Mouse (Mus musculus): ENCODE measurements at regions not wholly inside any gene's neighbourhood (a gene's known extent, or its start where the extent isn't known, plus 50 kb on each side); places are given as distances from the start of the nearest gene placed in this dataset.
"Not testable (repeated sequence)": the region's sequence is repeated elsewhere in the genome, so short reads cannot be mapped to it uniquely, and the experiment has no call there.

DNA sequence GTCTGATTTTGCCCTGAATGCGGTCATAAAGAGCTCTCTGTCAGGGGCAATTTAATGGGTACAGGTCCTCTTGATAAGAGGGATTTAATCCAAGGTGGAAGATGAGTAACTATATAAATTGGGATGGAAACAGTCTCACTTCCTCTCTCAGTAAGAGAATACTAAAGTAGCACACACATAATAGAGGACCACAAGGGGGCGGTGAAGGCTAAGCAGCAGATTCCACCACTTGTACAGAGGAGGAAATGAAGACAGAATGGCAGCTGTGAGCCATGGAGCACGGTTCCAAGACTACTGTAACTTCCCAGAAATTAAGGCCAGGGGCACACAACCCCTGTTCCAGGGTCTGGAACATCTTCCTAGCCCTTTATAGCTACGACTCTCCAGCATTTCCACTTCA, 262.6 kb upstream of the Ywhaq start:
- not testable (repeated sequence) for H3K4me1 ChIP-seq (ENCODE audit: control insufficient read depth in 1 of 2, insufficient read depth in 2 of 2, low read length in 2 of 2); H3K36me3 ChIP-seq (ENCODE audit: control insufficient read depth in 1 of 2, insufficient read depth in 2 of 2, low read length in 2 of 2); H3K79me2 ChIP-seq (ENCODE audit: control insufficient read depth, insufficient read depth, low read length, poor library complexity); H3K27me3 ChIP-seq (ENCODE audit: control insufficient read depth in 1 of 2, insufficient read depth in 2 of 2, low read length in 2 of 2); H3K4me3 ChIP-seq (ENCODE audit: control insufficient read depth in 1 of 2, insufficient read depth in 1 of 2, low read depth in 2 of 2, low read length in 2 of 2); H3K9ac ChIP-seq (ENCODE audit: control insufficient read depth, low read depth, low read length, poor library complexity, severe bottlenecking); H3K27ac ChIP-seq (ENCODE audit: control insufficient read depth, low read depth, low read length); H3K9me3 ChIP-seq (replicated peaks; ENCODE audit: insufficient read depth, low read length)
- DNase-seq (ENCODE audit: low read depth, low spot score), result peak; percentile 1

DNA sequence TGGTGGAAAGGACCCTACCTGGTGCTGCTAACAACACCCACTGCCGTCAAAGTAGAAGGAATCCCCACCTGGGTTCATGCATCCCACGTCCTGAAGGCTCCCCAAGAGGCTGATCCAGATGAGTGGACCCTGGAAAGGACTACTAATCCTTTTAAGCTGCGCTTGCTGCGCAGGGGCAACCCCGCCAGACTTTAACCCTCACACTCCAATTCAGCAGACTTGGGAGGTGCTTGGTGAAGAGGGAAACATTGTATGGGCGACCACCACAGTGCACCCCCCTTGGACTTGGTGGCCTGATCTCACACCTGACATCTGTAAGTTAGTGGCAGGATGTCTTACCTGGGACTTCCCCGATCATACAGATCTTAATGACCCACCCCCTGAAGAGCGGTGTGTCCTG, 231.9 kb upstream of the Ywhaq start:
- H3K9me3 ChIP-seq (replicated peaks; ENCODE audit: insufficient read depth, low read length); H3K36me3 ChIP-seq (ENCODE audit: control insufficient read depth in 1 of 2, insufficient read depth in 2 of 2, low read length in 2 of 2); H3K79me2 ChIP-seq (ENCODE audit: control insufficient read depth, insufficient read depth, low read length, poor library complexity): not testable (repeated sequence)

DNA sequence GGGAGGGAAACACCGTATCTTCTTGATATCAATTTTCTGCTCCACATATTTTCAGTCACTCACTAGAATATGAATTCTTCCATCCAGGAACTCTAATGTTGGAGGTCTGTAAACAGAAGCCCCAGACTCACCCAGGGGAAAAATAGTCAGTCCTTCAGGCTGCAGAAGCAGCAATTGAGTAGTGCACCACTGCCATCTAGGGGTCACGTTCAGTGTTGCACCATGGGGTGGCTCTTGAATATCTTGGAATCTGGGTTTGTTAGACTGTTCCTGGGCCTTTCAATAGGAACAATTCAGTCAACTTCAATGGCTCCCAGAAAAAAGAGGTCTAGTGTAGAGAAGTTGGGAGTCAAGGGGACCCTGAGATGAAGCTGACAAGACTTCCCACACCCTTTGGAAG, 196.3 kb upstream of the Ywhaq start:
- H3K9me3 ChIP-seq (replicated peaks; ENCODE audit: insufficient read depth, low read length); H3K4me1 ChIP-seq (ENCODE audit: control insufficient read depth in 1 of 2, insufficient read depth in 2 of 2, low read length in 2 of 2); H3K27me3 ChIP-seq (ENCODE audit: control insufficient read depth in 1 of 2, insufficient read depth in 2 of 2, low read length in 2 of 2); H3K27ac ChIP-seq (ENCODE audit: control insufficient read depth, low read depth, low read length); DNase-seq (ENCODE audit: low read depth, low spot score); H3K36me3 ChIP-seq (ENCODE audit: control insufficient read depth in 1 of 2, insufficient read depth in 2 of 2, low read length in 2 of 2); H3K9ac ChIP-seq (ENCODE audit: control insufficient read depth, low read depth, low read length, poor library complexity, severe bottlenecking); H3K79me2 ChIP-seq (ENCODE audit: control insufficient read depth, insufficient read depth, low read length, poor library complexity); H3K4me3 ChIP-seq (ENCODE audit: control insufficient read depth in 1 of 2, insufficient read depth in 1 of 2, low read depth in 2 of 2, low read length in 2 of 2): not testable (repeated sequence)

More for the DNA sequence above, 231.9 kb upstream of the Ywhaq start:
- not testable (repeated sequence) for DNase-seq (ENCODE audit: low read depth, low spot score); H3K27ac ChIP-seq (ENCODE audit: control insufficient read depth, low read depth, low read length); H3K4me3 ChIP-seq (ENCODE audit: control insufficient read depth in 1 of 2, insufficient read depth in 1 of 2, low read depth in 2 of 2, low read length in 2 of 2); H3K27me3 ChIP-seq (ENCODE audit: control insufficient read depth in 1 of 2, insufficient read depth in 2 of 2, low read length in 2 of 2); H3K9ac ChIP-seq (ENCODE audit: control insufficient read depth, low read depth, low read length, poor library complexity, severe bottlenecking); H3K4me1 ChIP-seq (ENCODE audit: control insufficient read depth in 1 of 2, insufficient read depth in 2 of 2, low read length in 2 of 2)

DNA sequence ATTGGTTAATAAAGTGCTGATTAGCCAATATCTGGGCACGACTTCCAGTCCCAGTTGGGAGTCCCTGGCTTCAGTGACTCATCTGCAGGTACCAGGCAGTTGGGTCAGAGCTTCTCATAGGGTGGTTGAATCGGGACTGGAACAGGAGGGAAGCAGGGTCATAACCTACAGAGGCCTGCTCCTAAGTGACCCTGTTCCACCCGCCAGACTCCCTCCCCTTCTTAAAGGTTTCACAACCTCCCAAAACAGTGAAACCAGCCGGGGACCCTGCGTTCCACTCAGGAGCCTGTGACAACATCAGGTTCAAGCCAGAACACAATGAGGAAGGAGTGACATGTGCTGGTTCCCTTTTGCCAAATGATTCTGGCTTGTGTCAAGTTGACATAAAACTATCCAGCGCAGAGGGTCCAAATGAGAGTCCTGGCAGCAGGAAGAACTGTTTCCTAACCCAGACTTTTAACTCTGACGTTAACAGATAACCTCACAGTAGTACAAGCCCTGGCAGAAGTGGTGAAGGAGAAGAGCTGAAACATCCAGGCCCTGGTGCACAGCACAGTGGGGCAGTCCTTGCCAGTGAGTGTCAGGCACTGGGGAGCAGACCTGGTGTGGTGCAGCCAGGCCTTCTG, 151.1 kb upstream of the Ywhaq start:
- H3K4me1 ChIP-seq (ENCODE audit: control insufficient read depth in 1 of 2, insufficient read depth in 2 of 2, low read length in 2 of 2), result no peaks in the 10 kb centered on the region
- TF ChIP-seq GABPA (IDR thresholded peaks at IDR 0.05; ENCODE audit: low read depth, low read length), result no peak
- DNase-seq (ENCODE audit: low read depth, low spot score), result no peak
- H3K4me3 ChIP-seq (ENCODE audit: control insufficient read depth in 1 of 2, insufficient read depth in 1 of 2, low read depth in 2 of 2, low read length in 2 of 2), result no peak overlapping the region
- H3K9me3 ChIP-seq (replicated peaks; ENCODE audit: insufficient read depth, low read length), result no peaks in the 10 kb centered on the region
- no peak overlapping the region for H3K9ac ChIP-seq (ENCODE audit: control insufficient read depth, low read depth, low read length, poor library complexity, severe bottlenecking)
- H3K36me3 ChIP-seq (ENCODE audit: control insufficient read depth in 1 of 2, insufficient read depth in 2 of 2, low read length in 2 of 2), result no peaks in the 10 kb centered on the region
- no peak overlapping the region for H3K27ac ChIP-seq (ENCODE audit: control insufficient read depth, low read depth, low read length)
- no peaks in the 10 kb centered on the region for H3K27me3 ChIP-seq (ENCODE audit: control insufficient read depth in 1 of 2, insufficient read depth in 2 of 2, low read length in 2 of 2)
- no peaks in the 10 kb centered on the region for H3K79me2 ChIP-seq (ENCODE audit: control insufficient read depth, insufficient read depth, low read length, poor library complexity)

DNA sequence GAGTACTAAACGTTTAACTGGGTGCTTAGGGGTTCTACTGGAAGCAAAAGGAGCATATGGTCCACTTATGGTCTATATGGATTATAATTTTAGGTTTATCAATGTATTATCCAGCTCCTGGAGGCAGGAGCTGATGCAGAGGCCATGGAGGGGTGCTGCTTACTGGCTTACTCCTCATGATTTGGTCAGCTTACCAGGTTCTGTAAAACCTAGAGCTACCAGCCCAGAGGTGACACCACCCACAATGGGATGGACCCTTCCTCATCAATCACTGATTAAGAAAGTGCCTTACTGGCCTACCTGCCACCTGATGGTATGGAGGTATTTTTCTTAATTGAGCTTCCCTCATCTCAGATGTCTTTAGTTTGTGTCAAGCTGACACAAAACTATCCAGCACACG, 126.5 kb upstream of the Ywhaq start:
- H3K36me3 ChIP-seq (ENCODE audit: control insufficient read depth in 1 of 2, insufficient read depth in 2 of 2, low read length in 2 of 2); H3K27me3 ChIP-seq (ENCODE audit: control insufficient read depth in 1 of 2, insufficient read depth in 2 of 2, low read length in 2 of 2); H3K9me3 ChIP-seq (replicated peaks; ENCODE audit: insufficient read depth, low read length); H3K27ac ChIP-seq (ENCODE audit: control insufficient read depth, low read depth, low read length); H3K4me1 ChIP-seq (ENCODE audit: control insufficient read depth in 1 of 2, insufficient read depth in 2 of 2, low read length in 2 of 2); H3K79me2 ChIP-seq (ENCODE audit: control insufficient read depth, insufficient read depth, low read length, poor library complexity); DNase-seq (ENCODE audit: low read depth, low spot score); H3K9ac ChIP-seq (ENCODE audit: control insufficient read depth, low read depth, low read length, poor library complexity, severe bottlenecking); H3K4me3 ChIP-seq (ENCODE audit: control insufficient read depth in 1 of 2, insufficient read depth in 1 of 2, low read depth in 2 of 2, low read length in 2 of 2): not testable (repeated sequence)
